Mouse (Mus musculus) naive thymus-derived CD4-positive, alpha-beta T cell, adult 2 months (primary cell): ENCODE data around the gene Map2.
A peak's percentile ranks its signal among the peaks of the same experiment; 100 is the strongest.

Experiments used
- DNase-seq: peaks from one replicate; pipeline ENCODE4 v3.0.0-alpha.2; 2011; ENCODE audit warnings: low read depth

Map2 gene

DNA sequence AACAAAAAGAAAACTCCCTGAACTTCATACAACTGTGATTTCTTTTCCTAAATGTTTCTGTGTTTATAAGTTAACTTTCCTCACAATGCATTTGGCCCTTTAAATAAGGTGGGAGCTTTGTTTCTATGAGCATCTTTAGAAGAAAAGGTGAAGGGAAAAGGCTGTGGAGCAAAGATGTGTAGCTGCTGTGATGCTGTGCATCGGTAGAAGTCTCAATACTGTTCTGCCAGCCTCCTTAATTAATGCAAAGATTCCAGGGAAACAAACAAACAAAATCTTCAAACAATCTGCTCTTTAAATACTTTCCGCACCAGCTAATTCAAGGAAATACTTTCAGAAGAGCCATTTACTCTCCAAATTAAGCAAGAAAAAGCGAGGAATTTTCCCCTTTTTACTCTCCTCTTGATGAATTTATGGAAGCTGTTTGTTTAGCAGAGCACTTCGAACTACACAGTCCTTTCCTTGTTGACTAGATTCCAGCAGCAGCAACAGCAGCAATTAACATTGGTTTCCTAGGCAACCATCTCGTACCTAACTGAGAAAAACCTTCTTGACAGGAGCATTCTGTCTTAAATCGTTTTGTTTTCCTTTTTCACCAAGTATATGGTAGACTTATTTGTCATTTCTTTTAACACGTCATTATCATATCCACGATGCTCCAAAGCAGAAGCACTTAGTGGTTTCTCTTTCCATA, 220.0 kb downstream of the Map2 start:
- DNase-seq: no peak

GRCm38 (mm10) chr1:66395826-66396225, 220.8 kb downstream of the Map2 start:
- no peak for DNase-seq

- no peak for DNase-seq
These were observed 226.8 kb downstream of the Map2 start for GRCm38 (mm10) chr1:66401902-66402301.

DNA sequence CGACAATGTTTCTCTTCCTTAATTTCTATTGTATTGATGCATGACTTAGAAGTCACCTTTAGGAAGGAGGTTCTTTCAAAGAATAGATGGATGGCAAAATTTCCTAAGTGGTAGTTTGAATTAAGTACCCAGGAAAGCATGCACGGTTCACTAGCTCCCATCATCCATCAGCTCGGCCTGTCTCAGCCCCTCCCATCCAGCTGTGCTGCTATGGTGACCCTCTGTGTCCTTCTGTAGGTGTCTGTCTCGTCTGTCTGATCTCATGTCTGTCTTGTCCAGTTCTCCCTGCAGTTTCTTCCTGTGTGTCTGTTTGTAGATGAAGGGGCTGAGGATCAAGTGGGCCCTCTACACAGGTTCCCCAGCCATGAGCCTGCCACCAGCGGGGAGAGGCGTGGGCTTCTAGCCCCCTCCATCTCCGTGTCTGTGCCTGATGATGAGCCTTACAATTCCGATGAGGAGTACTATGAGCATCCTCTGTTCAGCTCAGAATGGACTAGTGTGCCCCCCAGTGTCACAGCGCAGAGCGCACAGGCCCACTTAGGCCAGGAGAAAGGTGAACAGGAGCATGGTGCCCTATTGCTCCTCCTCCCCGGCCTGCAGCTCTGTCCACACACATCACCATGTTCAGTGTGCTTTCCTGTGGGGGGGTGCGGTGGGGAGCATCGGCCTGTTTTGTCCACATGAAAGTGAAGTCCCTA, 232.3 kb downstream of the Map2 start:
- DNase-seq: no peak

GRCm38 (mm10) chr1:66418360-66418759, 243.3 kb downstream of the Map2 start:
- no peak for DNase-seq

DNA sequence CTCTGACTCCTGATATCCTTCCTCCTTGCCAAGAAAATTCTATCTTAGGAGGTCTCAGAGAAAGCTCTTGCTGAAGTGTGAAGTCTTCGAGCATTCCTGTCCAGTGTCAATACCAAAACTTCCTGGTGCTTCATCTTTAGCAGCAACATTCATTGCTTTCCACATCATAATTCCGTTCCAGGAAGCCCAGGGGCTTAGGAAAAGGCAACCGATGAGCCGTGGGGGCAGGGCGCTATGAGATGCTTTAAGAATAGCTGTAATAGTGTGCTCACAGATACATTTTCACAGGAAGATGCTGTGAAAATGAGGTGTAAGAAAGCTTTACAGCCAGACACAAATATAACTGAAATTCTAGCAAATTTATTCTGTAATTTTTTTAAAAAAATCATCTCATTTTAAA, 251.0 kb downstream of the Map2 start:
- DNase-seq: no peak

DNA sequence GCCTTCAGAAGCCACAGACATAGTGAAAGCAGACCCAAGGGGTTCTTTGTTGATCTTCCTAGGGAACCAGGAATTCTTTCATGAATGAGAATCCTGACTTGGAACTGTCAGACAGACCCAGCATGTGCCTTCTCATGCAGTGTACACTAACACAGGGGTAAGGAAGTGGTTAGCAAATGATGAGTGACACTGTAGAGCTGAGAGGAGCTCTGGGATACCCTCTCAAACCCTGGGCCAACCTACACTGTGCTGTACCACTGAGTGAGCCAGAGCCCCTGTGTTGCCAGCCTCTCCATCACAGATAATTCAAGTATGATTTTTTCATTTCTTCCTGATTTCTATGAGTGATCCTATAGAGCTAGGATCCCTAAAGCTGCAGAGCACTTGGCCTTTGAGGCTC, 255.9 kb downstream of the Map2 start:
- no peak for DNase-seq

DNA sequence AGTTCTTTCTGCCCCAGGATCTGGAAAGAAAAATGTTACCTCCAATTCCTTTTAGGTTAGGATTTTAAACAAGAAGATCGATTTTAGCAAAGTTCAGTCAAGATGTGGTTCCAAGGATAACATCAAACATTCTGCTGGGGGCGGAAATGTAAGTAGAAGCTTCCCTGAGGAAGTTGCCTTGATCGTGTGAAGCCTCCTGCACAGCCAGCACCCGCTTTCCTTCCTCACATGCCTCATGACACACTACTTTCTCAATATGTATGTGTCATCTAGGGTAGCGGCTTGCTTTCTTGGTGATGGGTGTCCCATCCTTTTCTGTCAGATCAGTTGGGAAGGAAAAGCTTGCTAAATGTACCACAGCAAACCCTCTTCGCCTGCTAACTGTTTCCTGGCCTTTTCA, 256.4 kb downstream of the Map2 start:
- no peak for DNase-seq

- no peak for DNase-seq
These were observed 263.0 kb downstream of the Map2 start for GRCm38 (mm10) chr1:66438069-66438468.

- DNase-seq: no peak
These were observed 267.8 kb downstream of the Map2 start for GRCm38 (mm10) chr1:66442922-66443321.

DNA sequence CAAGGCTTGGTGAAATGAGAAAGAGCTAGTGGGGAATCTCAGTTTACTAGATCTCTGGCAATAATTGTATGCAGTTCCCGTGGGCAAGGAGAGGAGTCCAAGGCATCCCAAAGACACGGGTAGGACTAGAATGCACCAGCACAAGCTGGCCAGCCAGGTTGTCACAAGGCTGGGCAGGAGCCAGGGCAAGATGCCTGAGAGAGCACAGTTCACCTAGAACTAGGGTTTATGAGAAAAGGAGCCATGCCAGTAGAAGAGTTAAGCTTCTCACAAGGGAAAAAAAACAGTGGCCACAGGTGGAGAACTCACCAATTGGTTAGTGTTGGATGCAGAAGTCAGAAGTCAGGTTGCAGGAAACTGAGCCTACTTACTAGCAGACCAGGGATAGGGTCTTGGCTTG, 274.4 kb downstream of the Map2 start:
- no peak for DNase-seq

GRCm38 (mm10) chr1:66456580-66456979, 281.5 kb downstream of the Map2 start:
- DNase-seq: no peak

DNA sequence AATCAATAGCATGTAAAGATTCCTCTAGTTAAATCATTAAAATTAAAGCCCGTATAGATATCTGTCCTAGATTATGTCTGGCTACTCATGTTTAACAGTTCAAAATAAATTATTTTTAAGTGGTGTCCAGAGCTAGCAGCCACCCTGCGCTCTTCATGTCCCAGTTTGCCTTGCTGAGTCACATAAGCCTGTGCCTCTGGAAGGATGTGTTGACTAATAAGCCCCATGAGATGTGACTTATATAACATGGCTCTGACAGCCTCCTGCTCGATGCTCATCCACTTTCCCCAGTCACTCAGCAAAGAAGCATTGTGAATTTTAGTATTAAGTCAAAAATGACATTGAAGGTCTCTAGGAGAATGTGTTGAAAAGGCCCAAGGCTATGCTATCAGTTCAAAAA, 282.7 kb downstream of the Map2 start:
- DNase-seq: no peak

DNA sequence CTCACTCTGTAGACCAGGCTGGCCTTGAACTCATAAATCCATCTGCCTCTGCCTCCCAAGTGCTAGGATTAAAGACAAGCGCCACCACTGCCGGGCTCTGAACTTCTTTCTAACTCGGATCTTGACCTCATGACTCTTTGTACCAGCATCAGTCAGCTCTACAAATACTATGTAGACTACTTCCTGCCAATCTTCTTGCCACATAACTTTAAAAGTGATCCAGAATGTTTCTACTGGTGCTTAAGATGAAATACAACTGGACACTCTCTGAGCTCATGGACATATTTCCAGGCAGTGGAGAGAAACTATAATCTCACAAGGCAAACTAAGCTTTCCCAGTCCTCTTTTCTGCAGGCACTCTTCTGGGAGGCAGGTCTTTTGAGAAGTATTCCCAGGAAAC, 284.3 kb downstream of the Map2 start:
- DNase-seq: no peak

GRCm38 (mm10) chr1:66460850-66461249, 285.8 kb downstream of the Map2 start:
- DNase-seq: no peak

DNA sequence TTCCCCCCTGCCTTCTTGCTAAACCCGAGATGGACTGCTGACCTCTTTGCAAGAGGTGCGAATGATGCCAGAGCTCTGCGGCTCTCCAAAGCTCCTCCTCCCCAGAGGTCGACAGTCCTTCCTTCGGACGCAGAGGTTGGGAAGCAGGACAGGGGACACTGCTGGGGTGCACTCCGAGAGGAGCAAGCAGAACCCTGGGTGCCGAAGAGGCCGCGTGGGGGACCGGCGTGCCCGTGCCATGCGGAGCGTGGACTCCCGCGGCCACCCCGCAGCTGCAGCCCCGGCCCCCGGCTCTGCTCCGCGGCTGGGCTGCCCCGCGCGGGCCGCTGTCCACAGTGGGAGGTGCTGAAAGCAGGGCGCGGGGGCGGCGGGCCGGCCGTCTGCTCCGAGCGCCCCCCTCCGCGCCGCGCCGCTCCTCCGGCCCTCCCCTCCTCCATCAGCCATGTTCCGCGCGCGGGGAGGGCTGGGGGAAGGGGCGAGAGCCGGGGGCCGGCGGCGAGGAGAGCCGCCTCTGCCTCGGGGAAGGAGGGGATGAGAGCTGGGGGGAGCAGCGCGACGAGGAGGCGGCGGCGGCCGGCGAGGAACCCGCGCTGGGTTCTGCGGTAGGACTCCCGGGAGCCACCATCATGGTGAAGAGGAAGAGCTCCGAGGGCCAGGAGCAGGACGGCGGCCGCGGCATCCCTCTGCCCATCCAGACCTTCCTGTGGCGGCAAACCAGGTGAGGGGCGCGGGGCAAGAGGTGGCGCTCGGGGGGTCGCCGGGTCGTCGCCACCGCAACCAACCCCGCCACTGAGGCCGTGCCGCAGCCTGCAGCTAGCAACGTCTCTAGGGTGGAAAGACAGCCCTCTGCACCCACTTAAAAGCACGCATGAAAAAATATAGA, 293.0 kb downstream of the Map2 start, which contains the start of gene Unc80:
Unc80 (plus strand) TSS at position 547 of the 883 bp plus-strand sequence.
- peak; percentile 4 for DNase-seq

DNA sequence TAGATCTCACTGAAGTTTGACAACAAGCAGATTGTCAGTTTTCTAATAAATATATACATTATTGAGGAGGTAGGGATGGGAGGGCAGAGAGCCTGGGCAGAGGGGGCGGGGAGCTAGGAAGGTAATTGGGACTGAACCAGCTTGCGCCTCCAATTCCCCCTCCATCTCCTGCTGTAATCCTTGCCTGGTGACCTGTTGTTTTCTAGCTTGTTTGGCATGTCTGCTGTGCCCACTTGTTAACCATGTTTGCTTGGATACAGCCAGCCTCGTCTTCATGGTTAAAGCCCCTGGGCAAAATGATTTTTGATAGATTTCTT, 293.6 kb downstream of the Map2 start:
- DNase-seq: no peak

DNA sequence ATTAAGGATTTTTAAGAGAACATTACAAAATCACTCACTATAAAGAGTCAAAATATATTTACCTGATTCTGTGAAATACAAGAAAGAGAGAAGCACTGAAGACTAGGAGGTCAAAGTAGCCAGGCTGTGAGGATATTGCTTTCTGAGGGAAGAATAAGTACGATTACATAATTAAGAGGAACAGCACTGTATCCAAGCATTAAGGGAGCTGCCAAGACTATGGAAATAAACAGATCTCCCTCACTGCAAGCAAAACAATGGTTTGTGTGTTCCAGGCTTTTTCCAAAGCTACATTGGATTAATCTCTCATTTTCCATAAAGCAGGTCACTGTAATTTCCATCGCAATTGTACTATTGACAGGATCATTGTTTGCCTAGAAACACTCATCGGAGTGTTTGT, 307.7 kb downstream of the Map2 start:
- no peak for DNase-seq
